Mouse (Mus musculus): ENCODE measurements around the gene Myo18a.

Myo18a gene

DNA sequence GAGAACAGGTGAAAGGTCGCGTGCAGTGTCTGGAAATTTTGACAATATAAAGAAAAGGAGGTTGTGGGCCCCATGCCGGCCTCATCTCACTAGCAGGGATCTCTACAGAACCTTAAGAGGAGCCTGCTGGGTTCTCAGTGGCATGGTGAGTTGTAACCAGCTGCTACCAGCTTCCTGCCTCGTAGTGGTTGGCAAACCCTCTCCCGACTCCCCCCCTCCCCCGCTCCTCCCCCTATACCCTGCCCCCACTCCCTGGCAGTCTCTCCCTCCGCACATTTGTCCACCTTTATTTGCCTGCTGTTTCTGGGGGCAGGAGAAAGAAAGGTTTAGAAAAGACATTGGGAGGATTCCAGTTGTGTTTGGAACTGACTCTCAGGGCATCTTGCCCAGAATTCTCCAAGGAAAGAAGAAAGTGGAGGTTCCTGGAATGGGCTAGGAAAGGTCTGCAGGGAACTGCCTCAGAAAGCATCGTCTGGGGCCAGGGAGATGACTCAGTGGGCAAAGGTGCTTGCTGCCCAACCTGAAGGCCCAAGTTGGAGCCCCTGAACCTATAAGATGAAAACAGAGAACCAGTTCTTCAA, 138.8 kb downstream of the Myo18a start:
- DNase-seq, result peak; percentile 71 to 79

DNA sequence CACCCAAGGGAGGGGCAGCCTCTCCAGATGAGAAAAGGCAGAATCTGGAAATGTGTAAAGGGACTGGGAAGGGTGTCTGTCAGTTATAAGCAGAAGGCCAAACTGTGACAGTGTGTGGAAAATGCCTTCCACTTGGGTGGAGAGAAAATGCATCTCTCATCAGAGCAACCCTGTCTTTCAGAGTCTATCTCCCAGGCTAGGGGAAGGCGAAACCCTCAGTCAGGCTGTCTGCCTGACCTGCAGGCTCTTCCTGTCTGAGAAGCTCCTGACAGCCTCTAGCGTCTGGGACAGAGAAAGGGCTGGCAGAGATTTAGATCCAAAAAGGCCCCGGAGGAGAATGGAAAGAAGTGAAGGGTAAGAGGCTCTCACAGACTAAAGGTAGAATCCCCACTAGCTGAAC, 140.7 kb downstream of the Myo18a start:
- peak; percentile 51 to 66 for DNase-seq

DNA sequence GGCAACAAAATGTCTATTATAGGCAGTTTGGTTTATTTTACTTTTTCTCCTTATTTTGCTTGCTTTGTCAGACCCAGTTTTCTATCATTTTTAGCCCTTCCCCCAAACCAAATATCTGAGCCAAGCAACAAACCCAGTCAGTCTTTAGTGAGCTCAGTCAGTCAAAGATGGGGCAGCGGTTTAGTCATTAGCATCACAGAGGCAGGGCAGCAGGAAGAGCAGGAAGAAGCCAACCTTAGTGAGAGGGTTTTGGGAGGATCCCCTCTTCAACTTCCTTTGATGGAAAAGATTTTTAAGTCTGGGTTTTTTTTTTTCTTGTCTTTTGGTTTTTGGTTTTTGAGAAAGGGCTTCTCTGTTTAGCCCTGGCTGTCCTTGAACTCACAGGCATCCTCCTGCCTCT, 141.7 kb downstream of the Myo18a start:
- no peak for DNase-seq

DNA sequence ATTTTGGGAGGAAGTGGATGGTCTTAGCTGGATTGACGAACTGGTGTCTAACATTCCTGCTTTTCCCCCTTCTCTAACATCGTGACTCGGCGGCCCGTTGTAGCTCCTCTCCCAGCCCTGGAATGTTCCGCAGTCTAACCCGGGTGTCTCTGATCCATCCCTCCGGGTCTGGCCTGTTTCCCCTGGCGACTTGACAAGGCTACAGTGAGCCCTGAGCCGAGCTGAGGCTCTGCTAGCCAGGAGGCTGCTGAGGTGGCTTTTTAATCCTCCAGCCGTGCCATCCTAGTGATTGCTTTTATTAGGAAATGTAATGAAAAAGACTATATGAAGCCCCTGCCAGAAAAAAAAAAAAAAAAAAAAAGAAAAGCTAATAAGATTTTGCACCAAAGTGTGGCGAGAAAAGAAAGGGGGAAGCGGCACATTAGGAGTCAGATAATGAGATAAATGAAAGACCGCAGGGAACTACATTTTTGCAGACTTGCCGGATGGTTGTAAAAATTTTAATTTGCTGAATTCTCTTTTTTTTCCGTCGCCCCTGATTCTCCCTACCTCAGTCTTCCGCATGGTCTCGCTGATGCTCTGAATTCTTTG, 143.1 kb downstream of the Myo18a start:
- peak; percentile 95 for DNase-seq

DNA sequence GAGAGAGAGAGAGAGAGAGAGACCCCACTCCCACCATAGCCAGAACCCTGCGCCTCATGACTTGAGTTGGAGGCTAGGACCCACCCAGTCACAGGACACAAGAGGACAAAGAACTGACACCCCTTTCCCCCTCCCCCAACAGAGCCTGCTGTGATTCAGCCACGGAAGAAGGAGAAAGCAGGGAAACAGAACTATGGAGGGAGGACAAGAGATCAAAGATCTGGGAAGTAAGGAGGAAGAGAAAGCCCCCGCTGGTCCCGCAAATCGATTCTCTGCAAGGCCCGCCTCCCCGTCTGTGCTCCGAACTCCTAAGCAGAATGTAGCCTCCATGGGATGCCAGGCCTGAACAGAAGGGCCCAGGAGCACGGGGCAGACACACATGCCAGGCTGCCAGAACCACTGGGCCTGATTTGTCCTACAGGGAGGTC, 143.7 kb downstream of the Myo18a start:
- peak; percentile 89 to 95 for DNase-seq

DNA sequence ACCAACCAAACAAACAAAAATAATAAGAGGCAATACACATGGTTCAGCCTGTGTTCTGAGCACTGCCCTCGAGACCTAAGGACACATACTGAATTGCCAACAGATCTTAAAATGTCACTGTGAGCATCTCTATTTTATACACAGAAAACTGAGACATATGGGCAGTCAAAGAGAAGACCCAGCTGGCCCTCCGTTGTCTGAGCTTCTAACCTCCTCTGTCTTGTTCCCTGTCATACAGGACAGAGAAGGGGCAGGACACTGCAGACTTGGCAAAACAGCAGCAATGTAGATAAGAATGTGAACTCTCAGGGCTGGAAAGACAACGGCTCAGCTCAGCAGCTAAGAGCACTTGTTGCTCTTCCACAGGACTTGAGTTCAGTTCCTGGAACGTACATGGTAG, 145.4 kb downstream of the Myo18a start:
- peak in 1 of 2 experiments; percentile 10 for DNase-seq

DNA sequence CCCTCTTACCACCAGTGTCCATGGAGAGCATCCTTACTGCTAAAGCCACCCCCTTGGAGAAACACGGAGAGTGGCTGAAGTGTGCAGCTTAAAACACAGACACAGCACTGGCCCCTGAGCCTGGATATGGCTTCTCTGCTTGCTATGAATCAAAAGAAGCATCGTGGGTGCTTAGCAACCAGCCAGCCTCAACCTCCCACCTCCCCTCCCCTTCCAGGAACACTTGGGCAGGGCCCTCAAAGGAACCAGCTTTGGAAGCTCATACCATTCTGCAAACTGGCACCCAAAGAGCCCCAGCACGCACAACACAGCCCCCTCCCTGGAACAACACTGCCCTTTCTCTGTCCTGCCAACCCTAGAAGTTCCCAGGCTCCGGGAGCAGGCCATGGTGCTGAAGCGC, 146.3 kb downstream of the Myo18a start:
- peak in 1 of 2 experiments; percentile 15 for DNase-seq

DNA sequence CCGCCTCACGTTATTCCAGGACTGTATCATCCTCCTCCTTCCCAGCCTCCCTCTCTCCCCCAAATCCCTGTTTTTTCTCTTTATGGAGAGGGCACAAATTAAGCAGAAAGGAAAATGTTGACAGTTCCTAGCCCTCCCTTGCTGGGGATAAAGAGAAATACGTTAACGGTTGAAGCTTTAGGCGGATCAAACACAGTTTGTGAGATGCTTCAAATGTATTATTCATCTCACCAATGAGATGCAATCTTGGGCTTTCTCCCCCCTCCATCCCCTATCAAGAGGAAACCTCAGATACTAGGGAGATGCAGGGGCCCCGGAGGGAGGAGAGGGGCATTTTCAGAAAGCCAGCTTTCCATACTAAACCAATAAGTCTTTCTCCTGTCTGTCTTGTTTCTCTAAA, 146.7 kb downstream of the Myo18a start:
- no peak for DNase-seq

DNA sequence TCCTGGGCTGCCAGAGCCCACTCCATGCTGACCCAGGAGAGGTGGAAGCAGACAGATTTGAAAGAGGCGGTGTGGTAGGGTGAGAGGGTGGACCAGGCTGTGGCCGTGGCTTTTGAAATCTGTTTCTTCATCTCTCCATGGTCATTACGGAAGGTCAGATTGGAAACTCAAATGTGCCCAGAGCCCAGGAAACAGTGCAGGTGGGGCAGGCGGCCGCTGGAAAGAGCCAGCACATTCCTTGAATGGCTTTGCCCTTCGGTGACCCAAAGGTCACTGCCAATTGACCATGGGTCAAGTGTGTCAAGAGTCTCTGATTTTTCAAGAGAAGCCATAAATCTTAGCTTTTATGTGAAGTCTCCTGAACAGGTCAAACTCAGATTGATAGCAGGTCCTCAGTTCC, 150.5 kb downstream of the Myo18a start:
- peak in 1 of 2 experiments; percentile 9 for DNase-seq

DNA sequence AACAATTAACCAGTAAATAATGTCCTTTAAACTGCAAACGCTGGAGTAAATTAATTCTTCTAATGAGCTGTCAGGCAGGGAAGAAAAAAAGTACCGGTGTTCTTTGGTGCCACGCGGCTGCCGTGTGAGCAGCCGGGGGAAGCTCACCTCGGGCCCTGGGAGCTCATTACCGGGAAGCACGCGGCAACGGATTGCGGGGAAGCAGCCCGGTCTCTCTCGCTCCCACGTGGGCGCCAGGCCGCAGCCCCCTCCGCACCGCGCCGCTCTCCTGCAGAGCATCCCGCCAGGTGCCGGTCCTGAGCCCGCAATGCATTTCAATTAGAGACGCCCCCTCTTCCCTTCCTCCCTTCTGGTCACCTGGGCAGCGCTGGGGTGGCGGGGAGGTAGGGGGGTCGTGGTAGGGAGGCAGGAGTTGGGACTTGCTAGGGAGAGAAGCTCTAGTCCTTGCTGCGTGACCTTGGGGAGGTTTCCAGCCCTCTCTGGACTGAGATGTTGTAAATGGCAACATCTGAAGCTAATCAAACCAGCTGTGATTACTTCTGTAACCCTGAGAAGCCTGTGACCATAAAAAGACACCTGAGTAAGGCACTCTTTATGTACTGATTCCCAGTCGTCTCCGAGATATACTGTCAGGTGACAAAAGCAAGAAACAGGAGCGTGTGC, 151.7 kb downstream of the Myo18a start:
- peak in 1 of 2 experiments; percentile 22 for DNase-seq
